Mouse (Mus musculus) megakaryocyte, adult 5-6 weeks (primary cell): Measurements from ENCODE around the gene Nrip2. TPM values are rescaled to one million over a fixed set of nuclear protein-coding genes. Genes with fewer than 3 reads are reported as not detected.

ENCODE experiments used
- ATAC-seq: 2 replicates; pipeline ENCODE4 v1.8.0; 2016; ENCODE audit warnings: mild to moderate bottlenecking, inconsistent platforms; ENCODE audit not compliant: poor library complexity, severe bottlenecking
- total RNA-seq, 2 experiments: library from RNA; stranded (forward) in 1 of 2; stranded (reverse) in 1 of 2; fragments of 153-499, 151-499 nt in 1 of 2; fragments of 221-1000, 200-1000 nt in 1 of 2; gene quantifications; 2 replicates each; pipeline versions ENCODE4 v1.2.3 to v1.2.4; 2015 to 2017

Gene Nrip2
- total RNA-seq, 2 experiments from 2014 or later: 0.15 TPM; not detected in 1

DNA sequence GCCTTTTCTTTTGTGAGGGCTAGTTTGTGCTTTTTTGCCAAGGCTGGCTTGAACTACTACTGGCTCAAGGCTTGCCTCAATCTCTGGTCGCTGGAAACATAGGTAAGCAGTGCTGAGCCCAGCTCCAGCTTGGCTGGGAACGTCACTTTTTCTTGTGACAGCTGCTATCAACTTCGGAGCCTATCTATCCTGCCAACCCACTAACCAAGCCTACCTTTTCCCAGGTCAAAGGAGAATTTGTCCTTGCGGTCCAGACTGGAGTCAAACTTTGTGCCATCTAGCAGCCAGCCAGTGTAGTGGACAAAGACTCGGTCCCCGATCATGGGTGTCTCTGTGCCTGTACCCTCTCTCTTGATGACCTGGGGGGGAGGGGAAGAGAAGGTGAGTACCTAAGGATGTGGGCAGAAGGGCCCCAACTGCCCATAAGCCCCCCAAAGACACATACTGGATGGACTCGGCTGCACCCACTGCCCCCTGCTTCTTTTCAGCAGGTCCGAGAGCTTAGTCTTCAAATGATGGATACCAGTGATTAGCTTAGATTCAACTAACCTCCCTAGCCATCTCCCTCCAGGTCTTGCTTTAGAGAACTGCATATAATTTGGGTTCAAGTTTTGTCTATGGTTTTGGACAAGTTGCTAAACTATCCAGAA is 37.4 kb downstream of the Nrip2 start:
- ATAC-seq: no peak

DNA sequence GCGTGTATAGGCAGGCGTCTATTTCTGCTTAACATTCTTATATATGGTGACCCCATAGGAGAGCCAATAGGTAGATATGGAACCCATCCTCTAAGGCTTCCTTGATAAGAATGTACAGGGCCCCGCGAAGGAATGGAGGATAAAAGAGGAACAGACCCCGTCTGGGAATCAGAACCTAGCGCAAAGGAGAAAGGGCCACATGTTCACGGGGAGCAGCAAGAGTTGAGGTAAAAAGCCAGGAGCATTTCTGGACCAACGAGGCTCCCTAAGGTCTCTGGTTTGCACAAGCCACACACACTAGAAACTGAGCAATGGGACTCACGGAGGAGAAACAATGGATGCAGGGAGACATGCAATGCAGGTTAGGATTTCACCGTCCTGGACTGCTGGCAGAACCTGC is 38.2 kb downstream of the Nrip2 start:
- ATAC-seq: 0 out of 2 replicates have a peak, but pooled peaks have one; percentile 0

DNA sequence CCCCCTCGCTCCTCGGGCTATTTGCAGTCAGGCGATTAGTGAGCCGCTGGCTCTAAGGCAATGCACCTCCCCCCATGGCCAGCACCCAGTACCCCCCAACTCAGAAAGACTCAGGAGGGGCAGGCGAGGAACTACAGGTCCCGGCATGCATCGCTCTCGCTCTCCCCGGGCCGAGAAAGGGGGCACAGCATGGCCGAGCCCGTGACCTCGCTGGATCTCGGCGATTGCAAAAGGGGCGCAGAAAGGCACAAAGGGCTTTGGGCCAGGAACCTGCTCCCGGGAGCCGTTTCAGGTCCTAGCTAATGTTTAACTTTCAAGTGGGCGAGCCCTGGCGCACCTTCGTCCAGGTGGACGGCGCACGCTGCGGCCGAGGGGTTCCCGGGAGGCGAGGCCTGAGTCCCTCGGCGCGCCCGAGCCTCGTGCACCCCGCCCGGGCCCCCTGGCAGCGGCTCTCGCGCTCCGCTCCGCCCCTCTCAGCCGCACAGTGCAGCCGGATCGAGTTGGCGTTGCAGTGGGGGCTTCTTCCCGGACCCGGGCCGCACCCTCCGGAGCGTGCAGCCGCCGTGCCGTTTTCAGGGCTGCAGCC is 38.7 kb downstream of the Nrip2 start:
- peak; percentile 51 for ATAC-seq

DNA sequence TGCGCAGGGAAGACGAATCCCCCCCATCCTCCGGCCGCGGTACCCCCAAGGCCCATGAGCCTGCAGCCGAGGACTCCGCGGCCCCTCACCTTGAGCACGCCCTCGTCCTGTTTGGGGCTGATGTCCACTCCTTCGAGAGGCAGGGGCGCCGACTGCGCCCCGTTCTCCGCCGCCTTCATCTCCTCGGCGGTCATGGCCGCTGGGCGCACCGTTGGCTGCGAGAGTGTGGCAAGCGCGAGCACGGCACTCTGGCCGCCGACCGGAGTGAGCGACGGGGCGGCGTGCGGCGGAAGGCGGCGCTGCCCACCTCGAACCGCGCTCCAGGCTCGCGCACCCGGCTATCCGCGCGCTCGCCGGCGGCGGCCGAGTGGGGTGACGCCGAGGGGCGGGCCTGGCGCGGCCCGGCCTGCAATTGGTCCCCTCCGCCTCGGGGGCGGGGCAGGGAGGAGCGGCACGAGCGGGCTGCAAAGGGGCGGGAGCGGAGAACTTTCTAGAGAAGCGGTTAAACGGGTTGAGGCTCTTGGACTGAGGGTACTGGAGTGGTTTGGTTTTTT is 39.3 kb downstream of the Nrip2 start, which contains the start of gene Fkbp4:
TSS of gene Fkbp4 (minus strand) at position 361 of the 554 bp plus-strand sequence.
- ATAC-seq: peak; percentile 91

DNA sequence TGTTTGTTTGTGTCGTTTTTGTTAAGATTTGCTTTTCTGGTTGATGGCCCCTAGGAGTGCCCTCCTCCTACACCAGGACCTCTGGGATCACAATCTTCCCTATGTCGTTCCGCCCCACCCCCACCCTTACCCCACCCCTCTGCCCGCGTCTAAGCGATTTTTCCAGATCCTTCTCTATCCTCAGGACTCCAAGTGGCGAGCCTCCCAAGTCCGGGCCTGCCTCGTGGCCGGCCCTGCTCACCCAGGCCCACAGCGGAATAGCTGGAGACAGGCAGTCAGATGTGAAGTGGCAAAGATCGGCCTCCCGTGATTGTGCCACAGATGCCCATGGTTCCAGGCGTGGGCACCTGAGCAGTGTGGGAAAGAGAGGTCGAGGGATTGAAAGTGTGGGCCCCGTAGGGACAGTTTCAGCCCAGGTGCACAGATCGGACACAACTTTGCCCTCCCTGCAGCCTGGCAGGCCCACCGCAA is 39.8 kb downstream of the Nrip2 start:
- ATAC-seq: no peak

DNA sequence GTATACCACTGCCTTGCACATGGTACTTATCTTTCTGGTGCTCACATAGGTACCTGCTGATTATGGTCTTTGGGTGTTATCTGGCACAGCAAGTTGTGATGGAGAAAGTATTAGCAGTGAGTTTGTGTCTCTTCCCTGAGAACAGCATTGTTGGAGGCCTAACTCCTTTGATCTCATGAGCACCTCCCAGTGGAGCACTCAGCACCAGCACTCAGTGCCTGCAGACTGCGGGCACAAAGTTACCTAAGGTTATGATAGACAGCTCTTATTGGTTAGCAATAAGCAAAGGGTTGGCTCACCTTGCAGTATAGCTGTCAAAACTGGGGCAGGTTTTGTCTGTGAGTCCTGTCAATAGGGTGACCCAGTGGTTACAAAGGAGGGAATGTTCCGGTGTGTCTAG is 41.1 kb downstream of the Nrip2 start:
- no peak for ATAC-seq

DNA sequence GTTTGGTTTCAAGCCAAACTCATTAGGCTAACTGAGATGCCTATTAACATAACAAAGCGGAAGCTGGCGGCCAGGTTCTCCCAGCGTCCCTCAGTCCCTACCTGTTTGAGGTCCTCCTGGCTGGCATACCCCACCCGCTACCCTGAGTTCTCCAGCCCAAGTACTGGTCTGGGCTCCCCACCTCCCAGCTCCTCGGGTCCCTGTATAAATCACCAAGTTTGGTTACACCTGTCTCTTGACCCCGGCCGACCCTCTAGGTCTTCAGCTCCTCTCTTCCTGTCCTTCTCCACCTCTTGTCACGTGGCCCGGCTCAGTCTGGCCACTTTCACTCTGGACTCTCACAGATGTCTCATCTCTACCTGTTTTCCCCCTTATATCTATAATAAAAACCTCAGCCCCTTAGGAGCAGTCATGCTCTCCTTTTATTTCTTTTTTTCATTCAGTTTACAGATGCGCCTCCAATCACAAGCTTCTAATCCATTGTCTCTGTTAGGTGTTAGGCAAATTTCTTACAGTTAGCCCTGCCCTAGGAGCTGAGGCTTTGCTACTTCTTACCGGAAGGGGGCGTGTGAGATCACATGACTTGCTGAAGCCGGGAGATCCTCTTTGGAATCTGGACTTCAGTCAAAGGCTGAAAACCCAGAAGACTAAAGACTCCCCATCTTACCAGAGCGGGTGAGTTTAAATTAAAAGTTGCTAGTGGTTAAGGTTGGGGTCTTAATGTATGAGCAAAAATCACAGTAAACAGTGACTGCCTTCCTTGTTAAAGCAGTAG is 46.9 kb downstream of the Nrip2 start:
- ATAC-seq: peak; percentile 74

DNA sequence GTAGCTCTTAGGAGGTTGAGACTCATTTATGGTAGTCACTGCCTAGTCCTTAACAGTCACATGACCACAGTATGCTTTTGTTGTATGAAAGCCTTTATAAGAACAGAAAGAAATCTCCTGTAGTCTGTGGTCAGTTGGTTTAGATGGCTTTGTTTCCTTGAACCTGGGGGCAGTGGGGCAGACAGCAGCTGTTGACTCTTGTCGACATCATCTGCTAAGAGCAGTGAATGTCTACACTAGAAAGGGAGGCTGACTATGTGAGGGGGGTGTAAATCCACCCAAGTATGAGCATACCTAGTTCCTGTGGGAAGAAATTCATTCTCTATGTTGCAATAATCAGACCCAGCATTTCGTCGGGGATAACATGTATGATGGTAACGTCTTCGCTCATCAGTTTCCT is 48.0 kb downstream of the Nrip2 start:
- no peak for ATAC-seq

DNA sequence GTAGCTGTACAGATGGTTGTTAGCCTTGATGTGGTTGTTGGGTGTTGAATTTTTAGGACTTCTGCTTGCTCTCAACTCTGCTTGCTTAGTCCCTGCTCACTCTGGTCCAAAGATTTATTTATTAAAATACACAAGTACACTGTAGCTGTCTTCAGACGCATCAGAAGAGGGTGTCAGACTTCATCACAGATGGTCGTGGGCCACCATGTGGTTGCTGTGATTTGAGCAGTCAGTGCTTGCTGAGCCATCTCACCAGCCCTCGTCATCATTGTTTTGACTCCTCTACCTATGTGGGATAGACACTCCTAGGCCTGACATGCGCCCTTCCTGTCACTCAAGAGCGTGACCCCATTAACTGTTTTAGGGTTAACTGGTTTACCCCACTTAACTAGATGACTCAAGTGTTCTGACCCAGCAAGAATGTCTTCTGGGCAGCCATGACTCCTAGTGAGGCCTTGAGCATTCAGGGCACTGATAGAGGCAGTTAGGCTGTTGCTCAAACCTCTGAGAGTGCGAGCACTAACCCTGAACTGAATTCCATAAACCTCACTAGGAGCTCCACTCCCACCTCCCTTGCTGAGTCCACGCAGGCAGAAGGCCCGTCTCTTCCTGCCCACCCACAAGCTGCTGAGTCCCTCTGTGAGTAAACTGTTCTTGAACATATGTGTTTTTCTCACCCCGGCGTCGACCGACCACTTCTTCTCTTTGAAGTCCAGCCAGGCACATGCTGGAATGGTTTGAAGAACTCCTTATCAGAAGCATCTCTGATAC is 56.9 kb downstream of the Nrip2 start:
- ATAC-seq: no peak

DNA sequence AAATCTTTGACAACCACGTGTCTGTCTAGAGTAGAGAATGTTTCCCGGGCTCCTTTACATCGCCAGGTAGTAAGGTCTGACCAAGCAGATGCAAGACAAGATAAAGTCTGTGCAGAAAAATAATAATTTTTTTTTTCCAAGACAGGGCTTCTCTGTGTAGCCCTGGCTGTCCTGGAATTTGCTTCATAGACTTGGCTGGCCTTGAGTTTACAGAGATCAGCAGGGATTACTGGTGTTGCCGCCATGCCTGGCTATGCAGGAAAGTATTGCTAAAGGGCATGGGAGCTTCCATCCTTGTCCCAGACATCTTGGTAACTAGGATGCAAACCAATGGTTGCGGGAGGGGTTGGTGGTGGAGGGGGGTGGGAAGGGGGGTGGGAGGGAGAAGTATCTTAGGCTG is 58.1 kb downstream of the Nrip2 start:
- ATAC-seq: no peak

DNA sequence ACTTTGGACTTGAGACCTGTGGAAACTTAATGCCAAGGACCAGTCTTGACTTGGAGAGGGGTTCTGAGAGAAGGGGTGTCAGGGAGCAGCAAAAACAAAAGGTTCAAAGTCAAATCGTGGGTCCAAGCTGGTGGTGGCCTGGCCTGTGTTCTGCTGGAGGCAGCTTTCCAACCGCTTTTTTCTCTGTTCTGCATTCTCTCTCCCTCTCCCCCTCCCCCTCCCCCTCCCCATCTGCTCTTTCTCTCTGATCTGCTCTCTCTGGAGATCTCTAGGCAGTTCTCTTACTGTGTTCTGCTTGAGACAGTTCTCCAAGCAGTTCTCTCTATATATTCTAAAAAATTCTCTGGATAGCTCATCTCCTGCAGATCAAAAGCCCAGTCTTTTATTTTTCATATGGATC is 61.2 kb downstream of the Nrip2 start:
- no peak for ATAC-seq

DNA sequence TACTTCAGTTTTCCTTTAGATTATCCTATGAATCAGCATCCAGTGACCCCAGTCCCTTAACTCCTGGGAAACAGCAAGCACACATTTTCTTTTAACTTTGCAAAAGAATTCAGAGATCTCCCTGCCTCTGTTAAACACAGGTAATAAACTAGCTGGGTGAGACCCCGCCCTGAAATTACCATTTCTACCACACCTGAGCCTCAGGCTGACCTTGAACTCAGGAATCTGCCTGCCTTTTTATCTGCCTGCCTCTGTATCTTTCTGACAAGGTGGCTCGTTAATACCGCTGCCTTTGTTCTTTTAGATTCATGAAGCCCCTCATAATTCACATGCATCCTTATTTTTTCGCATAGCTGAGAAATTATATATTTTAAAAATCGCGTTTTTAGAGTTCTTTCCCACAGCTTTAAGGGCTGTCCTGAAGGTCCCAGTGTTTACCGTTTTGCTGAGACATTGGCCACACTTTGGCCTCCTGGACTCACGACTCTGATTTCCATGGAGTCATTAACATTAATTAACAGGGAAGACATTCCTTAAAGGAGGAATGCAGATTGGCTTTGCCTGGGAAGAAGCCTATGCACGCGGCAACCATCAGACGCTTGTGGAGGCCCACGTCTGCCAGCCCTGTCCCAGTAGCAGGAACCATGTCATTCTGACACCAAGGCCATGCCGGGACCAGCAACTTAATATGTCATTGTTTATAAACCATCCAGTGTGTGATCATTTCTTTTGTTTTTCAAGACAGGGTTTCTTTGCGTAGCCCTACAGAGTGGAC is 61.8 kb downstream of the Nrip2 start:
- no peak for ATAC-seq

DNA sequence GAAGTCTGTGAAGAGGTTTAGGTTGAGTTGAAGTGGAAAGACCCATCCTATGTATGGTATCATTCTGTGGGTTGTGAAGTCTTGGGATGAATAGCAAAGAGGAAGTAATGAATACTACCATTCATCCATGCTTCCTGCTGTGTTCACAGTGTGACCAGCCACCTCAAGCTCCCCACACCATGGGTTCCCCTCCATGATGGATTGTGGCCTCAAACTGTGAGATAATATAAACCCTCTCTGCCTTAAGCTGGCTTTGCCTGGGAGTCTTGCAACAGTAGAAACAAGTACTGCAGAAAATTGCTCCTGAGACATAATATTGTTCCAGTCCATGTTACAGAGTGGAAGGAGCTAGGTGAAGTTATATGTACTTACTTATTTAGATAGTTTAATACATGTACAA is 62.5 kb downstream of the Nrip2 start:
- no peak for ATAC-seq

DNA sequence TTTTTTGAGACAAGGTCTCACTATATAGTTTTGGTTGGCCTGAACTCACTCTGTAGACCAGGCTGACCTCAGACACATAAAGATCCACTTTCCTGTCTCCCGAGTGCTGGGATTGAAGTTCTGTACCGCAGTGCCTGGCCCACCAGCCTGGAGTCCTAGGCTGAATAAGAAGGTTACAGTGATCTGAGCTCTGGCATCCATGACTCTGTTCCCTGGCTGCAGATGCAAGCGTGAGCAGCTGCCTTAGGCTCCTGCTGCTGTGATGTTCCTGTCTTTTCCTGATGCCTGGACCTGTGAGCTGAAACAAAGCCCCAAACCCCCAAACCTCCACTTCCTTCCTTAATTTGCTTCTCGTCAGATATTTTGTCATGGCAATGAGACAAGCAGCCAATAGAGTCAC is 65.9 kb downstream of the Nrip2 start:
- no peak for ATAC-seq

Other genes starting within 250 kb of the Nrip2 start
- 0.05 TPM in 1 of 2 replicates, not detected in the other for gene Tead4, start 98.5 kb upstream of the Nrip2 start, total RNA-seq (2015)
- gene Tead4, start 98.5 kb upstream of the Nrip2 start, total RNA-seq (2017): 0.07 and 0.20 TPM in 2 replicates
- 2.6 and 3.3 TPM in 2 replicates for gene Tulp3, start 43.4 kb upstream of the Nrip2 start, total RNA-seq (2015)
- gene Tulp3, start 43.4 kb upstream of the Nrip2 start, total RNA-seq (2017): 1.4 and 2.4 TPM in 2 replicates
- gene Rhno1, start 36.4 kb upstream of the Nrip2 start, total RNA-seq (2015): 45.7 and 53.9 TPM in 2 replicates
- 35.4 and 41.1 TPM in 2 replicates for gene Rhno1, start 36.4 kb upstream of the Nrip2 start, total RNA-seq (2017)
- gene Foxm1, start 36.3 kb upstream of the Nrip2 start, total RNA-seq (2015): 69.8 and 76.1 TPM in 2 replicates
- gene Foxm1, start 36.3 kb upstream of the Nrip2 start, total RNA-seq (2017): 26.2 and 41.8 TPM in 2 replicates
- gene Tex52, start 23.8 kb upstream of the Nrip2 start, total RNA-seq (2015): 0.09 and 0.18 TPM in 2 replicates
- gene Tex52, start 23.8 kb upstream of the Nrip2 start, total RNA-seq (2017): not detected in 2 replicates
- not detected in 2 replicates for gene Gm44596, start 23.8 kb upstream of the Nrip2 start, total RNA-seq (2015)
- not detected in 2 replicates for gene Gm44596, start 23.8 kb upstream of the Nrip2 start, total RNA-seq (2017)
- 6.4 and 6.8 TPM in 2 replicates for gene Itfg2, start 25.6 kb downstream of the Nrip2 start, total RNA-seq (2015)
- 6.2 and 14.1 TPM in 2 replicates for gene Itfg2, start 25.6 kb downstream of the Nrip2 start, total RNA-seq (2017)
- 34.6 and 38.1 TPM in 2 replicates for gene Fkbp4, start 39.4 kb downstream of the Nrip2 start, total RNA-seq (2015)
- 93.1 and 95.7 TPM in 2 replicates for gene Fkbp4, start 39.4 kb downstream of the Nrip2 start, total RNA-seq (2017)
- not detected in 2 replicates for gene Pzp, start 127.4 kb downstream of the Nrip2 start, total RNA-seq (2015)
- not detected in 2 replicates for gene Pzp, start 127.4 kb downstream of the Nrip2 start, total RNA-seq (2017)
- gene A2ml1, start 182.3 kb downstream of the Nrip2 start, total RNA-seq (2015): not detected in 2 replicates
- gene A2ml1, start 182.3 kb downstream of the Nrip2 start, total RNA-seq (2017): not detected in 2 replicates
- 1.8 and 2.8 TPM in 2 replicates for gene Klrb1a, start 224.2 kb downstream of the Nrip2 start, total RNA-seq (2015)
- gene Klrb1a, start 224.2 kb downstream of the Nrip2 start, total RNA-seq (2017): 0.81 and 2.6 TPM in 2 replicates